In genomic region chr3:157688419-157689162, GRCm38 (mm10) we compare ENCODE assay signal across 10 mouse cellular contexts.
"Had no signal": no experiment of that assay in that cellular context is flagged by ENCODE, and none has a peak within 500 bp of the region (broad histone marks: within the 10 kb centered on the region; RNA-seq: fewer than 3 reads in every experiment).

No protein-coding gene starts in this region.

- H3K27ac ChIP-seq: layer of hippocampus, adult 2 months; limb, embryonic 12.5 days; midbrain, embryonic 13.5 days had no signal

- ATAC-seq: intestine, postnatal 0 days; lung, postnatal 0 days; midbrain, embryonic 13.5 days had no signal

- H3K27me3 ChIP-seq: limb, embryonic 12.5 days; midbrain, embryonic 13.5 days had no signal

- H3K9ac ChIP-seq: limb, embryonic 12.5 days; midbrain, embryonic 13.5 days had no signal

- H3K36me3 ChIP-seq: limb, embryonic 12.5 days; midbrain, embryonic 13.5 days had no signal

- DNase-seq: kidney, postnatal 4 days; lung, adult 2 months; lung, postnatal 36 days; right cerebral cortex, postnatal 25 days; thymus, postnatal 4 days had no signal

- H3K4me3 ChIP-seq: layer of hippocampus, adult 2 months; limb, embryonic 12.5 days; midbrain, embryonic 13.5 days had no signal

- H3K9me3 ChIP-seq: limb, embryonic 12.5 days; midbrain, embryonic 13.5 days had no signal

- H3K4me2 ChIP-seq: limb, embryonic 12.5 days; midbrain, embryonic 13.5 days had no signal

- H3K4me1 ChIP-seq: limb, embryonic 12.5 days; midbrain, embryonic 13.5 days had no signal
